Comparison of ENCODE assay signal across 9 mouse cellular contexts in genomic region chr7:112354503-112354951, GRCm38 (mm10).
A peak's percentile ranks its signal among the peaks of the same experiment; 100 is the strongest.
DNase-seq lines count a peak whose midpoint lies in the region; ATAC-seq lines count a peak whose summit lies in the region.
"Had no signal": no experiment of that assay in that cellular context is flagged by ENCODE, and none has a peak within 500 bp of the region (broad histone marks: within the 10 kb centered on the region; RNA-seq: fewer than 3 reads in every experiment).

No protein-coding gene starts in this region.

- peaks cover 10% of the 10 kb centered on the region; the same call in 1 of the 2 replicates for H3K4me1 ChIP-seq in hindbrain, embryonic 11.5 days (replicated peaks; ENCODE audit: control insufficient read depth, insufficient read depth, low read length)
- peaks cover 31% of the 10 kb centered on the region for H3K4me1 ChIP-seq in limb, embryonic 11.5 days (ENCODE audit: control insufficient read depth, insufficient read depth, low read length)
- peaks cover 45% of the 10 kb centered on the region for H3K4me1 ChIP-seq in neural tube, embryonic 13.5 days (replicated peaks)

- H3K27ac ChIP-seq in hindbrain, embryonic 11.5 days (ENCODE audit: low read depth, low read length): peak overlapping the region; percentile 11; the same call in 1 of the 2 replicates
- H3K27ac ChIP-seq in limb, embryonic 11.5 days (replicated peaks; ENCODE audit: low read depth, low read length): peak overlapping the region; percentile 30; the same call in 1 of the 2 replicates
- peak overlapping the region; percentile 52; the same call in 1 of the 2 replicates for H3K27ac ChIP-seq in neural tube, embryonic 13.5 days (replicated peaks)

- H3K9ac ChIP-seq in hindbrain, embryonic 11.5 days (ENCODE audit: low read depth, low read length): no peak overlapping the region
- no peak overlapping the region for H3K9ac ChIP-seq in limb, embryonic 11.5 days (ENCODE audit: low read length)
- H3K9ac ChIP-seq in neural tube, embryonic 13.5 days: no peak overlapping the region

- H3K9me3 ChIP-seq in hindbrain, embryonic 11.5 days (ENCODE audit: control insufficient read depth, low read length): no peaks in the 10 kb centered on the region
- H3K9me3 ChIP-seq in limb, embryonic 11.5 days (ENCODE audit: control insufficient read depth, low read length): no peaks in the 10 kb centered on the region
- no peaks in the 10 kb centered on the region for H3K9me3 ChIP-seq in neural tube, embryonic 13.5 days

- peak; percentile 78 for ATAC-seq in hindbrain, embryonic 11.5 days (ENCODE audit: low FRiP score)
- ATAC-seq in limb, embryonic 11.5 days (ENCODE audit: insufficient number of reproducible peaks, low FRiP score, low TSS enrichment, low read depth): no peak
- peak; percentile 89 for ATAC-seq in neural tube, embryonic 13.5 days (ENCODE audit: low read depth)
- no peak for ATAC-seq in erythroid progenitor cell, adult 5-6 weeks (replicated peaks; ENCODE audit: low FRiP score, poor library complexity, severe bottlenecking)
- ATAC-seq: Patski had no signal

- 16% methylated on average over 7 of the region's 7 CpGs for WGBS in hindbrain, embryonic 11.5 days
- 49% methylated on average over 7 of the region's 7 CpGs for WGBS in limb, embryonic 11.5 days
- WGBS in neural tube, embryonic 13.5 days: 24% methylated on average over 7 of the region's 7 CpGs

- no peaks in the 10 kb centered on the region for H3K27me3 ChIP-seq in hindbrain, embryonic 11.5 days (ENCODE audit: control insufficient read depth, insufficient read depth, low read length)
- no peaks in the 10 kb centered on the region for H3K27me3 ChIP-seq in limb, embryonic 11.5 days (ENCODE audit: control insufficient read depth, insufficient read depth, low read length)
- no peaks in the 10 kb centered on the region for H3K27me3 ChIP-seq in neural tube, embryonic 13.5 days
- H3K27me3 ChIP-seq: Patski had no signal

- DNase-seq in left cerebral cortex, adult 18-20 months (ENCODE audit: low spot score in 2 of 2): peak; percentile 33 to 36
- DNase-seq in left cerebral cortex, adult 11 months (ENCODE audit: low spot score): no peak
- DNase-seq in cerebellum, postnatal 36 days: peak; percentile 52 to 53
- DNase-seq in hindbrain, embryonic 11.5 days (ENCODE audit: low spot score): peak; percentile 61
- no peak for DNase-seq in limb, embryonic 11.5 days (ENCODE audit: low spot score)
- DNase-seq in urinary bladder, postnatal 4 days (ENCODE audit: low spot score in 2 of 2): no peak

- H3K4me2 ChIP-seq in hindbrain, embryonic 11.5 days (replicated peaks; ENCODE audit: low read depth, low read length): no peak overlapping the region
- H3K4me2 ChIP-seq in limb, embryonic 11.5 days (ENCODE audit: low read depth, severe bottlenecking): no peak overlapping the region
- no peak overlapping the region for H3K4me2 ChIP-seq in neural tube, embryonic 13.5 days

- H3K4me3 ChIP-seq in hindbrain, embryonic 11.5 days (ENCODE audit: low read depth, low read length): no peak overlapping the region
- H3K4me3 ChIP-seq in limb, embryonic 11.5 days (ENCODE audit: low read depth, low read length): no peak overlapping the region
- no peak overlapping the region for H3K4me3 ChIP-seq in neural tube, embryonic 13.5 days

- no peaks in the 10 kb centered on the region for H3K36me3 ChIP-seq in hindbrain, embryonic 11.5 days (ENCODE audit: control insufficient read depth, insufficient read depth, low read length)
- no peaks in the 10 kb centered on the region for H3K36me3 ChIP-seq in limb, embryonic 11.5 days (ENCODE audit: control insufficient read depth, insufficient read depth, low read length)
- no peaks in the 10 kb centered on the region for H3K36me3 ChIP-seq in neural tube, embryonic 13.5 days

Comparison
In these comparisons a context has a peak if more than half of its experiments do, and no peak if none do; other contexts are left out.
1. DNase-seq: peak in left cerebral cortex, adult 18-20 months (2 of 2), cerebellum, postnatal 36 days (2 of 2) and hindbrain, embryonic 11.5 days (single experiment); none in left cerebral cortex, adult 11 months (single experiment), limb, embryonic 11.5 days (single experiment) and urinary bladder, postnatal 4 days (0 of 2).
2. ATAC-seq: peak in hindbrain, embryonic 11.5 days (single experiment) and neural tube, embryonic 13.5 days (single experiment); none in limb, embryonic 11.5 days (single experiment) and erythroid progenitor cell, adult 5-6 weeks (single experiment).
3. Peak in every context shown above with its lines, with median percentiles within 50 percentile points of each other: H3K27ac ChIP-seq.